Mouse (Mus musculus): Measurements from ENCODE around the gene Eif2d.

GRCm38 (mm10) chr1:131218933-131219332 lies 66.0 kb downstream of the Eif2d start:
- no peak for TF ChIP-seq CTCF (IDR thresholded peaks at IDR 0.05; ENCODE audit: insufficient read depth, low read depth, low read length)
- TF ChIP-seq POLR2A (IDR thresholded peaks at IDR 0.05; ENCODE audit: insufficient read depth, low read depth, low read length): no peak
